Mouse (Mus musculus) fat pad, adult 2 months (tissue): ENCODE results near the gene Gm20388.

Experiments
- DNase-seq: peaks from one replicate; pipeline ENCODE4 v3.0.0-alpha.2; 2011; ENCODE audit warnings: low read depth, low spot score; ENCODE audit errors: extremely low read depth

Gene Gm20388

DNA sequence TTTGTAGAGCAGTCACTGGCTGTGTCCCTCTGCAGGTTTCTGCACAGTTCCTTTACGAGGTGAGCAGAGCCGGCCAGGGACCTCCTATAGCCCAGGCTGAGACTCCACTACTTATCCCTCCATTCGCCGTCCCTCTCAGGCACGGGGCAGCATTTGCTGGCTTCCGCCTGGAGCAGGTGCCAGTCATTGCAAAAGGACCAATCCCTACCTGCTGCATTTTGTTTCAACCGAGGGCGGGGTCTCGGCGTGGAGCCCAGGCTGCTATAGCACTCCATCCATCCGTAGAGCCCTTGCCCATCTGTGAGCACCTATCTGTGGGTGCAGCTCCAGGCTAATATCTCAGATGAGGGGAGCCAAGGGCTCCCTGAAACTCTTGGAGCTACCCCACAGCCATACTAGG, 2759.4 kb downstream of the Gm20388 start:
- DNase-seq, result no peak

DNA sequence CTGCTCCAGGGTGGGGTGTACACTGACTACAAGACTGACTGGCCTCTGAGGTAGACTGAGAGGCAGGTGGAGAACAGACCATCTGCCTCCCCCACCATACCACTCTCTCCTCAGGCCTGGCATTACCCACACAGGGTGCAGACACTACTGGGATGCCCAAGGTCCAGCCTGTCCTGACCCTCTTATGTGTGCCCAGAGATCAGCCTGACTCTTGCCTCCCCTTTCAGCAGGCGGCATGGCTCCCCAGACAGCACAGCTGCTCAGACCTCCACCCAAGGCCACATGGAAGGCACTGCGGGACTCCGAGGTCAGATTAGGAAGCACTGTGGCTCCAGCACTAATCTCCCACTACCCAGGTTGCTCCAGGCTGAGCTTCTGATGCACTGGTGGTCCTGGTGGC, 2760.1 kb downstream of the Gm20388 start:
- DNase-seq, result no peak

DNA sequence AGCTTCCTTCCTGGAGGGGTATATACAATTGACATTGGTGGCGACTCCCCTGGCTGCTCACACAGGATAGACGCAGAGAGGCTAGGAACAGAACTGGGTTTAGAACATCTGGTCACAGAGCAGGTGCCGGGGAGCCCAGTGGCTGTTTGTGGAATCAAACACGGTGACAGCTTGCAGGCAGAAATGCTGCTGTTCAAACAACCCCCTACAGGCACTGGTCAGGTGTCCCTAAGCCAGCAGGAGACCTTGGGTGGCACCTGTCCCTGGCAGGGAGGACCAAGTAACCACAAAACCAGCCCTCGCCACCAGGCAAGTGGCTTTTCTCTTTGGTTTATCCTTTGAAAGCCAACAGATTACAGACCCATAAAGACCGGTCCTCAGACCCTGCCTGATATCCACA, 2761.3 kb downstream of the Gm20388 start:
- no peak for DNase-seq

DNA sequence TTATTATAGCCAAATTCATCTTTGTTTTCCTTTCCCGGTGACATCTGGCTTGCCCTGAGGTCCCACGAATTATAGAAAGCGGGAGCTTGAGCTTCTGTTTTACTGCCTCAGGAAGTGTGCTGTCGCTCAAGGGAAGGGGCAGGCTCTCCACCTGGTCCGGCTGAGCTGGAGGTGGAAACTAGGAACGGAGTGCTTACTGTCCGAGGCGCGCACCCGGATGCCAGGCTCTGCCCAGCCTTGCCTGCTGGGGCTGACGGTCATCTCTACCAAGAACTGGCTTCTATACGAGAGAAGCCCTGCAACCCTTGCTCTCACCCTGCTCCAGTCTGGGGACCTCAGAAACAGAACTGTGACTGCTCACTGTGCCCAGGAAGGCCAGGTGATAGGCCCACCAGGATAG, 2763.3 kb downstream of the Gm20388 start:
- no peak for DNase-seq

DNA sequence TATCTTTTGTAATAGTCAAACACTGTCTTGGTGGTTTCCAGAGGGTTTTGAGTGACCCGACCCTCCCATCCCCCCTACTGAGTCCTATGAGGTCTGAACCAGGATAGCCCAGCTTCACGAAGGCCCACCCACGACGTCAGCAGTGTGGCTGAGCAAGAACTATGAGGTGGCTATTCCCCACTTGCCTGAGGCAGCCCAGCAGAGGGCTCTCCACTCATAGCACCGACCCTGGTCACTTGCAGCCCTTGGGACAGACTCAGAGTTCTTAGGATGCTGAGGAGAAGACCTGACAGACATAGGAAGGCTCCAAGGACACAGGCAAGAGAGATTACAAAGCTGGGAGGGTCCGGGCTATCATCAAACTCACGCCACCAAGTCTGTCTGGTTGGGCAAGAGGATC, 2764.4 kb downstream of the Gm20388 start:
- DNase-seq, result no peak

DNA sequence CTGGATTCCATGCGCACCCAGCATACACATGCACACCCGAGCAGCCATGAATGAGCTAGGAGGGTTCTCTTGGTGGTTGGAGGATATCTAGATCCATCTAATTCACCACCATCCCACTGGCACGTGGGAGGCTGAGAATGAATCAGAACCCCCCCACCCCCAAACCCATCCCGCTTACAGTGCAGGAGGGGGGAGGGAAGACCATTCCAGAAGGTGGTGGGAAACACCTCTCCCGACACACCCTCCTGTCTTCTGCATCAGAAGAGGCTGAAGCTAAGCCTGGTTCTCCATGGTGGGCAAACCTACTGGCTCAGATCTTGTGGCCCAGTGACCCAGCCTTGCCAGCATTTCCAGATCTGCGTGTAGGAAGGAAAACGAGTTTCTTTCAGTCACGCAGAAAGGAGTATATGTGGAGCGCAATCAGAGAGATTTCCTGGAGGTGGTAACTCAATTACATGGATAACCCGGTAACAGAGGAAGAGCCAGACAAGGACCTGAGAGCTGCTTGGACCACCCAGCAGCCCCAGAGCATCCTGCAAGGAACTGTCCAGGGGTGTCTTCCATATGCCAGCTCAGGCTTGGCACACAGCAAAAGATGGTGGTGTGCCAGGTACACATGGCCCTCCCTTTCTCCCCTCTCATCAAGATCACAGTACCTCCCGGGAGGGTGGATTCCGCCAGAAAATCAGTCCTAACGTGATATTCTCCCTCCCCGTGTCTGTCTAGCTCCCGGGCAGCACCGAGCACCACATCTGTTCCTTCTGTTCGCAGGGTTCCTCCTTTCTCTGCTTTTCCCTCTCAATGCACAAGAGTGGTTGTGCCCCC, 2765.2 kb downstream of the Gm20388 start:
- DNase-seq, result no peak

DNA sequence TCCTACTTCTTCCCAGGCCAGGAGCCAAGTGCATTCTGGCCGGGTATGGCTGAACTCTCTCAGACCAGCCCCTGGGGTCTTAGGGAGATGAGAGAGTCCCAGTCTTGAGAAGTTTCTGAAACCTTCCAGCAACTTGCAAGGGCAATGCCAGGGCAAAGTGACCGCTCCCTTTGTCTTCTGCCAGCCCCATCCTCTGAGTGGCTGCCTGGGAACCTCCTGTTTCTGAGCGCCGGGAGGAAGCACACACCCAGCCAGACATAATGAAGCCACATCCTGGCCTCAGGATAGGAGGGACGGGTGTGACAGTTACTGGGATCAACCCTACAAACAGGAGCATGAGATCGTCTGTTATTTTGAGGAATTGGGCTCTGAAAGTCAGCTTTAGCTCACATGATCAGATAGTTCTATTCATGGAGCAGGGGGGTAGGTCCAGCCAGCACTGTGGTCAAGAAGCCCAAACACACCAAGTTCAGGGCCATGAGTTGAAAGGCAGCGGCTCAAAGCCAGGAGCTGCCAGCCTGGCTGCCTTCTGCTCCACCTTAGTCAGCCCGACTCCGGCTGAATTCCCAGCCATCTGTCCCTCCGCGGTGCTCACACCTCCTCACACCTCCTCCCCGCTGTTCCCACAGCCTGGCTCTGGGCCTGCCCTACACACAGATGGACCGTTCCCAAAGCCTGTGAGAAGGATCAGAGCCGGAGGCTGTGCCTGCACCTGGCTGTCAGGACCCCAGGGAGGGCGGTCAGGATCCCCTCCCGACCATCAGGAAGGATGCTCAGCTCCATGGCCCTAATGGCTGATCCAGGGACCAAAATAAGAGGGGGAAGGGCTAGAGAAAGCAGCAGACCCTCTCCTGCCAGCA, 2766.2 kb downstream of the Gm20388 start:
- DNase-seq, result no peak

DNA sequence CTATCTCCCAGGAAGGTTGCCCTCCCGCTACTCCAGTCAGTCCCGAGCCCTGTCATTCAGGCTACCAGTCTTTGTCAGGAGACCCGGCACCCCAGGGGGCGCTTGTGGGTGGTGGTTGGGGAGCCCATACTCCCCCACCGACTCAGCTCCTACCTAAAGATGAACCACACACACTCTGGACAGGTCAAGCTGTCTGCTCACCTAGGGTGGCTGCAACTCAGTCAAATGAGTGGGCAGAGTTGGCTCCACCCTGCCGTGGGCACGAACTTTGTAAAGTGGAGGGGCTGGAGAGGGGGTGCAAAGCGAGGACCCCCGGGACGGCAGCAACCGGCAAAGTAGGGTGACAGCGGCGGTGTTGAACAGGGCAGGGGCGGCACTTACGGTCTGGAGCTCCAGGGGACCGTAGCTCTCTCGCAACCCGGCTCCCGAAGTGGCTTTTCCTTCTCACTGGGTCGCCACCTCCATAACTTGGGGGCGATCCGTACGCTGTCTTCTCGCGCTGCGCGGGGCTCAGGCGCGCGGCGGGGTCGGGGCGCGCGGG, 2766.9 kb downstream of the Gm20388 start:
- DNase-seq, result no peak

DNA sequence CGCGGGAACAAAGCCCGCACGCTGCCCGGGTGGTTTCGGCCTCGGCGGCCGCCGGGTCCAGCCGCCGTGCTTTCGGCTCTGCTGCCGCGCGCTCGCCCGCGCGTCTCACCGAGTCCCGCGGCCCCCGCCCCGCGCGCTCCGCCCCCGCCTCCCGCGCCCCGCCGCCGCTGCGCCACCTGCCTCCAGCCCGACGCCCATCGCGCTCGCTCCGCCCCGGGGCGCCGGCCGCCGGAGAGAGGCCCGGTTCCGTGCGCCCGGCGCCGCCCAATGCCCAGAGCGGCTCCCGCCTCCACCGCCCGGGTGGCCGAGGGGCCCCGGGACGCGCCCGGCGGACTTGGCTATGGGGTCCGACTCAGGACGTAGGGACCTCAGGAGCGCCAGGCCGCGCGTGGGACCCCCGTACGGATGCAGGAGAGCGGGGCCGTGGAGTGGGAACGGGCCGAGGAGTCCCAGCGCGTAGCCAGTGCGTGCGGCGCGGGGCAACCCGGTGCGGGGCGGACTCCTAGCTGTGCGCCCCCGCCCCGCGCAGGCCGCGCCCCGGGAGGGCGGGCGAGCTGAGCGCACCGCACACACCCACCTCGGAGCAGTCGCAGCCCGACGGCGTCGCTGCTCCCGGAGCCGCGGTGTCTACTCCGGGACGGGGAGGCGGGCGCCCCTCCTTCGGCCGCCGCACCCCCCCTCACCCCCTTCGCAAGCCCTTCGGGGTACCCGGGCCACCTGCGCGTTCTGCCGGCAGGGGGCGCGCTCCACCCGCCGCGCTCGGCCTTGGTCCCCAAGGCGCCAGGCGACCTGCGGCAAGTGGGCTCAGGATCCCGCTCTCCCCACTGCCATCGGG, 2767.6 kb downstream of the Gm20388 start:
- no peak for DNase-seq

DNA sequence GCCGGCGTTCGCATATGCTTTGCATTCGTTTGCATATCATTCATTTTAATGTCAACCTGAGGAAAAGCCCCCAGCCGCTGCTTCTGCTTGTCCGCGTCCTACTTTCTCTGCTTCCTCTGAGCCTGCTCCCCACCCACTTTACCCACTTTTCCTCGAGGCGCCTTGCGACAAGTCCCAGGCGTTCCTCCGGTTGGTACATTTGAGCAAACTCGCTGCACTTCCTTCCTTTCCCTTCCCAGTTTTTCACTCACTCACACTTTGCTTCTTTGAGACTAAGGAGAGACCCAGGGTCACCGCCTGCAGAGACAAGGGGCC, 2768.2 kb downstream of the Gm20388 start:
- no peak for DNase-seq

DNA sequence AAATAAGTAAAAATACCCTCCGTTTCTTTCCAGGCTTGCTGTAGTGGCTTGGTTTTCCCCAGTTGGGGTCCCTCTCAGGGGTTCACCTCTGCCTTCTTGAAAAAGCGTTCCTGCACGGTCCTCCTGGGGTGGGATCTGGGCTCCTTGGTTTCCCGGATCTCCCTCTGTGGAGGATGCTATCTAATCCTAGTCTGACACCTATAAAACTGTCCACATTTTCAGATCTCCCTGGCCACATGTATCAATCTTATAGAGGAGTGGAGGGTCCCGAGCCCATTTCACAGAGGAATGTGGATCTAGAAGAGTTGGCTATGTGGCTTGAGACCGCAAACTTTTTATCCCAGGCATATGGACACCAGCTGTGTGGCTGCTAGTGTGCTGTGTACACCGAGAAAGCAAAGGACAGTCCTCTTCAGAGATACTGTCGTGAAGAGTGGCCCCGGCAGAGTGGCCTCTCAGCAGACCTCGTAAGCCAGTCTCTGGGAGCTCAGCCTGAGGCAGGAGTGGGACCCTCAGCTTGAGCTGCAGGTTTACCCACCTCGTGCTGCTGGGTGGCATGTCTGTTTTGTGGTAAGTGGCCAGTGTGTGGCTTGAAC, 2768.8 kb downstream of the Gm20388 start:
- no peak for DNase-seq

DNA sequence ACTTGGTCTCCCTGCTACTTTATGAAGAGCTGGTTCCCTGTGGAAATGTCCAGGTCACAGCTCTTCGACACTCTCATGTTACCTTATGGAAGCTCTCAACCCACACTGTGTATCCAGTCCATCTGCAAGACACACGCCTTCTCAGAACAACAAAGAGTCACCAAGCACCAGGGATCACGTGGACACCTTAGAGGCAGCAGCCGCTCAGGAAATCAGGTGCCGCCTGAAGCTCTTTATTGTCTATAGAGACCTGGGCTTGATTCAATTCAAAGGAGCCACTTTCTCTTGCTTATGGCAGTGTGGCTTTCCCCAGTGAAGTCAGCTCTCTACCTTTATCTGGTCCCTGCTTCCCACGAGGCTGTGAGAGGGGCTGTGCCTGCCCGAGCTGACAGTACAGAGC, 2769.5 kb downstream of the Gm20388 start:
- DNase-seq, result no peak

DNA sequence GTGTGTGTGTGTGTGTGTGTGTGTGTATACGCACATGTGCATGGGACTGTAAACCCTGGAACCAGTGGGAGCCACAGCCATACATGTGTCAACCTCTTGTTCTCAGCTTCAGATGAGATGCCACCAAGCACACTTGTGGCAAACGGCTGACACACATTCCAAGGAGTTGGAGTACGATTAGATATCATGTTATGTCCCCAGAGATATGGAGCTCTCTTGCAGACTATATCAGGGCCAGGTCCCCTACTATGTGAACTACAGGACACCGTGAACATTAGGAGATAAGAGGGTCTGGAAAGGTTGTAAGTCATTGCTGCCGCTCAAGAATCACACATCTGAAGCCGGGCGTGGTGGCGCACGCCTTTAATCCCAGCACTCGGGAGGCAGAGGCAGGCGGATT, 2772.2 kb downstream of the Gm20388 start:
- no peak for DNase-seq

DNA sequence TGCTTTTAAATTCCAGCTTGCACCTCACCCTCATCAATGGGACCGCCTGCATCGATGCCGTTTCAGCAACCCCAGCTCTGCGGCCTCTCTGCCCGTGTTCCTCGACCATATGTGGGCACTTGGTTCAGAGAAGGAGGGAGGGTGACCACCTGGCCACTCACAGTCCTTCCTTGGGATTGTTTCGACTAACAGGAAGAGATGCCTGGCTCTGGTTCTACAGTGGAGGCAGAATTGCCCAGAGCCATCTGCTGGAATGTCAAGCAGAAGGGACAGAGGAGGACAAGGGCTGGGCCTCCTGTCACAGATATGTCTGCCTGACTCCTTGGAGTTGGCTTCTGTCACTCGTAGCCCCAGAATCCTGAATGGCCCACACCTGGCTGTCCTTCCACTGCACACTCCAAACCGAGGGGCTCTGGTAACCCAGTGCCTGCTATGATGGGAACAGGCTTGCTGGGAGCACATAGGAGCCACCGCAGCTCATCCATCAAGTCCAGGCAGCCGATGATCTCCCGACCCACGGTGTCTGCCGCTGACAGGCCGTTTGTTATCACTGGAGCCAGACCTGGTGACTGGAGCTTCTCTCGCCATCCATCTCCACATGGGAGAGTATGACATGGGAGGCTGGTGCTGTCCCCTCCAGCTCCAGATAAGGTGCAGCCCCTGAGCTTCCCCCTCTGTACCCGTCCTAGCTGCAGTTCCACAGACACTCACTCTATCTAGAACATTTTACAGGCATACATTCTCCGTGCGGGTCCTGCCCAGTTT, 2774.6 kb downstream of the Gm20388 start:
- DNase-seq, result no peak

DNA sequence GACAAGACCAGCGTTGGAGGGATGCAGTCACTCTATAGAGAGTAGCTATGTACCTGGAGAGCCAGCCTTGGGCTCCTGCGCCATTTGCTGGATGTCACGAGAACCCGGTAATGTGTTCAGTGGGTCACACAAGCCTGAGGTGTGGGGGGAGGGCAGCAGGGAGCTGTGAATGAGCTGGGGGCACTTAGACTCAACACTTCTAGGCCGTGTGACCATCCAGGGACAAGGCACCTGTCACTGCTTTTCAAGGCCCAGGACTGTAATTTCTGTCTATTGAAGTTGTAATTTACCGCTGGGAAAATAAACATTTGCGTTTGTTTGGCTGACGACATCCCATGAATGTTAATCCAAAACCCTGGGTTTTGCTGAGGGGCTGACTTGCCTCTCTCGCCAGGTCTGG, 2776.2 kb downstream of the Gm20388 start:
- no peak for DNase-seq

DNA sequence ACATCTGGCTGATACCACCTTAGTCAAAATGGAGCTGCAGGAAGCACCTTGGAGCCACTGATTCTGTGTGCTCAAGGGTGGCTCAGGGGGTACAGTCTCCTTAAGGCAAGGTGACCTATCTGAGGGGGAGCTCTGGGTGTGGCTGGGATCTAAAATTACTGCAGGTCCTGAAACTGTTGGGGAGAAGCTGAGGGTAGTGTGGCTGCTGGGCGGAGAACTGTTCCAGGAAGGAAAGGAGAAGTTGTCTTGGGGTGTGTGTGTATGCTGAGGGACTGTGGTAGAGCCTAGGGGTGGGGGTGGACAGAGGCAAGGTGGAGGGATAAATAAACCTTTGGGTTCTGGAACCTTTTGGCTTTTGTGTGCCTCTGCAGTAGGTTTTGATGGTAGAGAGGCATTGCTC, 2778.7 kb downstream of the Gm20388 start:
- DNase-seq, result no peak

DNA sequence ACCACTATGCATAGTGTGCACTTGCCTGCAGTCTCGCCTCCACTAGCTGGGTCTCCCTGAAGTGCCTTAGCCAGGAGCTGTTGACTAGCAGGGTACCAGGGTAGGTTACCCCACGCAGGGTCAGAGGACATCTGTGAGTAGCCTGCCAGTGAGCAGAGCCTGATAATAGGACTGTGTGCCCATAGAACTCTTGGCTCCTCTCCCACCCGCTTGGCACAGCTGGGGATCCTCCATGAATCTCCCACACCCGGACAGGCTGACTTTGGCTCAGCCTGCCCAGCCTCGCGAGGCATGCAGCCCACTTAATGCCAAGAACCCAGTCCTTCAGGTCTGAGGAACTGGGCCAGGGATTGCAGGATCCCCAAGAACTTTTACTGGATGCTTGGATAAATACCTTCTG, 2780.4 kb downstream of the Gm20388 start:
- DNase-seq, result no peak

DNA sequence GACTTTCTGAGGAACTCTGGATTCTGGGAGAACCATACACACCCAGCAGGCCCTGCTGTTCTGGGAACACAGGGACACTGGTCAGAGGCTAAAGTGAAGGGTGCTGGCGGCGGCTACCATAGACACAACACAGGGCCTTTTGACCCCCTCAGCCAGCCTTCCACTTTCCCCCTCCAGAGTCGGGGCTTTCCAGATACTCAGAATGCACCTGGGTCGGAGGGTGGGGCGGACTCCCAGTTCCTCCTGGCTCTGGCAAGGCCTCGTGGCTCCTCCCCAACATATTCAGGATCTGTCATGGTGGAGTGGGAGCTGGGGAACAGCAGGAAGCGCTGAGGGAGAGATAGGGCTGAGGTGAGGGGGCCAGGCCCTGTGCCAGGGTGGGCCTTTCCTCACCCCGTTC, 2781.5 kb downstream of the Gm20388 start:
- DNase-seq, result no peak

DNA sequence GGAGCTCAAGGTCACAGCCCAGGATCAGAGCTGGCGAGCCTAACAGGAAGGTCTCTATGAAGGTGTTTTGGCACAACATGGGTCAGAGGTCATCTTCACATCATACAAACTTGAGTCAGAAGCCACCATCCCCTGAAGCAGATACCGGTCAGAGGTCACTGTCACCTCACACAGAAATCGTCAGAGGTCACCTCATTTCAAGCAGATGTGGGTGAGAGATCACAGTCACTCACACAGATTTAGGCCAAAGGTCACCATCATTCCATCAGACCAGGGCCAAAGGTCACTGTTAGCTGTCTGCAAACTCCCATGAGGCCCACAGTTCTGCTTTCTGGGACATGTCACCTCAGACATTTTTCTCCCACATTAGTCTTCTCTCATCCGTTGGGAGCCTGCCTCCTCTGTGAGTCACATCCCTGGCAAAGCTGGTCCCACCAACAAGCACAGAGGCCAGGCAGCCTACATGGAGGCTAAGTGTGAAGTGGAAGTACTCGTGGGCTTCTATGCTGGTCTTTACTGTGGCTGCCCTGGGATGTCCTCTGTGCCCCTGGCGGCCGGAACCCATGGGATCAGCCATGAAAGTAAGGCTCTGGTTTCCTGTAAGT, 2784.9 kb downstream of the Gm20388 start:
- DNase-seq, result no peak

DNA sequence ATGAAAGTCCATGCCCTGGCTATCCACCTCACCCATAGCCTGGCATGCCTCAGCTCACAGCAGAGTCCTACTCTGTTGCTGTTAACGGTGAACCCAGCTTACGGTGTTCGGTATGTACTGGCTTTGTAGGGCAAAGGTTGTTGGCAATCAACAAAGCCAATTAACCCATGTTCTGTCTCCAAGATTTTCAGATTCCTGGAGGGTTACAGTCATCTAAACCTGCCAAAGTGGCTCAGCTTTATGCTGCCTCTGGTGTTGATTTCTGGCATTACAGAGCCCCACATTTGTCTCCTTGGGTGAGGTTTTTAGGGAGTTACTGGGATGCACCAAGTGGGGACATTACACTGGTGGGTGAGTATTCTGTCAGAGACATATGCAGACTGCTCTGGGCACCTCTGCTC, 2786.5 kb downstream of the Gm20388 start:
- no peak for DNase-seq
